Mouse (Mus musculus): Measurements from ENCODE around the gene Rgs2.

DNA sequence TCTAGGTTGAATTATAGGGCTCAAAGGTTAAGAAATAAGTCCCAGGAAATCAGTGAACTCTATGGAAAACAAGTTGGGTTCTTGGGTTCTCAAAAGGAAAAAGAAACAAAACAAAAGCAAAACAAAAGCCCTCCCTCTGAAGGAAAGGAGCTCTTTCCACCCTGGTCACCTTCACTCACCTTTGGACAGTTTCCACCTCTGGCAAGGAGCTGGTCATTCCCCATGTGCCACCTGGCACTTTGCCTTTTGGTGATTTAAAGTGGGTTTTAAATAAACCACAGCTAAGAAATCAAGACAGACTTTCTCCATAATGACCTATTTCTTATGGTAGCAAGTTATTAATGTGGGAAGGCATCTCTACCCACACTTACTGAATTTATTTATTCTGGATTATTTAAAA, 23.1 kb downstream of the Rgs2 start:
- TF ChIP-seq CTCF (IDR thresholded peaks at IDR 0.05; ENCODE audit: low read depth) (no peak), EP300 (IDR thresholded peaks at IDR 0.05; ENCODE audit: low read depth) (no peak)

Data from heart, postnatal 0 days (tissue).